Mouse (Mus musculus) ZHBTc4 (cell line): ENCODE measurements around the gene Zfp982.

Experiments used
- DNase-seq: peaks from one replicate; pipeline ENCODE4 v3.0.0-alpha.2; 2011; ENCODE audit warnings: low read depth, low spot score

The Zfp982 gene

GRCm38 (mm10) chr4:147559096-147559495, 66.9 kb downstream of the Zfp982 start:
- peak; percentile 64 for DNase-seq
